In the genomic region with DNA sequence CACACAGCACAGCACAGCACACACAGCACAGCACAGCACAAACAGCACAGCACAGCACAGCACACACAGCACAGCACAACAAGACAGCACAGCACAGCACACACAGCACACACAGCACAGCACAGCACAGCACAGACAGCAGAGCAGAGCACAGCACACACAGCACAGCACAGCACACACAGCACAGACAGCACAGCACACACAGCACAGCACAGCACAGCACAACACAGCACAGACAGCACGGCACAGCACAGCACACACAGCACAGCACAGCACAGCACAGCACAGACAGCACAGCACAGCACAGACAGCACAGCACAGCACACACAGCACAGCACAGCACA, we compare ENCODE assay signal across 8 mouse cellular contexts. TPM values are rescaled to one million over a fixed set of nuclear protein-coding genes. Genes with fewer than 3 reads are reported as not detected.
A peak's percentile ranks its signal among the peaks of the same experiment; 100 is the strongest.
DNase-seq lines count a peak whose midpoint lies in the region; ATAC-seq and TF ChIP-seq lines count a peak whose summit lies in the region.
"Not testable (repeated sequence)": the region's sequence is repeated elsewhere in the genome, so short reads cannot be mapped to it uniquely, and the experiment has no call there.

No protein-coding gene starts in this region.

- not testable (repeated sequence) for H3K27ac ChIP-seq in embryonic facial prominence, embryonic 10.5 days (replicated peaks); forebrain, embryonic 14.5 days (ENCODE audit: low read depth, low read length); heart, embryonic 14.5 days (replicated peaks in 1 of 2; ENCODE audit: control insufficient read depth in 1 of 2, insufficient read depth in 1 of 2, low read depth in 2 of 2, low read length in 2 of 2); hindbrain, embryonic 14.5 days; limb, embryonic 15.5 days; midbrain, postnatal 0 days (ENCODE audit: low read depth, low read length); stomach, postnatal 0 days (replicated peaks)

- H3K4me3 ChIP-seq in embryonic facial prominence, embryonic 10.5 days; forebrain, embryonic 14.5 days (ENCODE audit: low read depth, low read length); heart, embryonic 14.5 days (ENCODE audit: control insufficient read depth in 1 of 2, insufficient read depth in 1 of 2, low read depth in 1 of 2, low read length in 2 of 2); hindbrain, embryonic 14.5 days (replicated peaks; ENCODE audit: low read length); limb, embryonic 15.5 days; midbrain, postnatal 0 days (ENCODE audit: low read depth, low read length); stomach, postnatal 0 days (ENCODE audit: low read depth, low read length): not testable (repeated sequence)
- H3K4me3 ChIP-seq in megakaryocyte, embryonic 14.5 days (replicated peaks) = peak overlapping the region; percentile 4

- not testable (repeated sequence) for H3K4me1 ChIP-seq in embryonic facial prominence, embryonic 10.5 days; forebrain, embryonic 14.5 days (ENCODE audit: control insufficient read depth, insufficient read depth, low read length); heart, embryonic 14.5 days (ENCODE audit: control insufficient read depth in 2 of 2, insufficient read depth in 2 of 2, low read length in 2 of 2); hindbrain, embryonic 14.5 days (replicated peaks; ENCODE audit: control insufficient read depth, insufficient read depth, low read length); limb, embryonic 15.5 days; megakaryocyte, embryonic 14.5 days; midbrain, postnatal 0 days (ENCODE audit: insufficient read depth, low read length); stomach, postnatal 0 days (replicated peaks; ENCODE audit: control insufficient read depth, insufficient read depth)

- 14% methylated on average over 1 of the region's 1 CpGs for WGBS in embryonic facial prominence, embryonic 10.5 days
- 42% methylated on average over 1 of the region's 1 CpGs for WGBS in forebrain, embryonic 14.5 days
- WGBS in heart, embryonic 14.5 days = 31% methylated on average over 1 of the region's 1 CpGs
- WGBS in hindbrain, embryonic 14.5 days = 42% methylated on average over 1 of the region's 1 CpGs
- 17% methylated on average over 1 of the region's 1 CpGs for WGBS in limb, embryonic 15.5 days
- WGBS in midbrain, postnatal 0 days = 23% methylated on average over 1 of the region's 1 CpGs
- 40% methylated on average over 1 of the region's 1 CpGs for WGBS in stomach, postnatal 0 days

- not testable (repeated sequence) for H3K27me3 ChIP-seq in embryonic facial prominence, embryonic 10.5 days (replicated peaks; ENCODE audit: low read depth, poor library complexity, severe bottlenecking); forebrain, embryonic 14.5 days (replicated peaks; ENCODE audit: control insufficient read depth, insufficient read depth, low read length); heart, embryonic 14.5 days (ENCODE audit: control insufficient read depth, insufficient read depth, low read length); hindbrain, embryonic 14.5 days (ENCODE audit: control insufficient read depth, insufficient read depth, low read length); limb, embryonic 15.5 days; megakaryocyte, embryonic 14.5 days (replicated peaks); midbrain, postnatal 0 days (ENCODE audit: insufficient read depth, low read length); stomach, postnatal 0 days (ENCODE audit: control insufficient read depth, insufficient read depth, low read length)

- not testable (repeated sequence) for H3K4me2 ChIP-seq in forebrain, embryonic 14.5 days (ENCODE audit: low read length); heart, embryonic 14.5 days (ENCODE audit: low read length); hindbrain, embryonic 14.5 days (replicated peaks); limb, embryonic 15.5 days; midbrain, postnatal 0 days (ENCODE audit: low read depth, low read length, poor library complexity, severe bottlenecking); stomach, postnatal 0 days (replicated peaks; ENCODE audit: low read depth)

- not testable (repeated sequence) for TF ChIP-seq EP300 in stomach, postnatal 0 days (optimal IDR thresholded peaks at IDR 0.05)

- 0 out of 2 replicates have a peak, but pooled peaks have one; percentile 29 for ATAC-seq in forebrain, embryonic 14.5 days
- peak; percentile 47; the same call in 1 of the 2 replicates for ATAC-seq in heart, embryonic 14.5 days (ENCODE audit: insufficient number of reproducible peaks, insufficient read depth, low FRiP score, low read depth)
- peak; percentile 64 for ATAC-seq in hindbrain, embryonic 14.5 days (ENCODE audit: low FRiP score)
- ATAC-seq in limb, embryonic 15.5 days (ENCODE audit: insufficient number of reproducible peaks, low FRiP score, low TSS enrichment, low read depth) = peak; percentile 64
- peak; percentile 72; the same call in 1 of the 2 replicates for ATAC-seq in midbrain, postnatal 0 days (ENCODE audit: low FRiP score)
- ATAC-seq in stomach, postnatal 0 days (ENCODE audit: low FRiP score, low TSS enrichment) = 0 out of 2 replicates have a peak, but pooled peaks have one; percentile 2

- H3K9me3 ChIP-seq in embryonic facial prominence, embryonic 10.5 days; forebrain, embryonic 14.5 days (replicated peaks; ENCODE audit: control insufficient read depth, low read length); heart, embryonic 14.5 days (ENCODE audit: control insufficient read depth, low read length); hindbrain, embryonic 14.5 days (ENCODE audit: control insufficient read depth, low read length); limb, embryonic 15.5 days; megakaryocyte, embryonic 14.5 days; midbrain, postnatal 0 days (ENCODE audit: low read length); stomach, postnatal 0 days (ENCODE audit: control insufficient read depth, low read length): not testable (repeated sequence)

- DNase-seq in embryonic facial prominence, embryonic 10.5 days (ENCODE audit: low spot score) = peak; percentile 8
- DNase-seq in forebrain, embryonic 14.5 days (ENCODE audit: low spot score); hindbrain, embryonic 14.5 days (ENCODE audit: low spot score); midbrain, postnatal 0 days (ENCODE audit: low spot score); stomach, postnatal 0 days (ENCODE audit: low spot score): not testable (repeated sequence)

- H3K9ac ChIP-seq in forebrain, embryonic 14.5 days (ENCODE audit: low read length); heart, embryonic 14.5 days (ENCODE audit: low read length); hindbrain, embryonic 14.5 days; limb, embryonic 15.5 days; midbrain, postnatal 0 days (replicated peaks; ENCODE audit: low read length, poor library complexity, severe bottlenecking); stomach, postnatal 0 days (ENCODE audit: low read length): not testable (repeated sequence)

- not testable (repeated sequence) for H3K36me3 ChIP-seq in embryonic facial prominence, embryonic 10.5 days (replicated peaks); forebrain, embryonic 14.5 days (ENCODE audit: control insufficient read depth, insufficient read depth, low read length); heart, embryonic 14.5 days (ENCODE audit: control insufficient read depth, insufficient read depth, low read length); hindbrain, embryonic 14.5 days (replicated peaks; ENCODE audit: control insufficient read depth, insufficient read depth); limb, embryonic 15.5 days; megakaryocyte, embryonic 14.5 days (replicated peaks; ENCODE audit: low read length); midbrain, postnatal 0 days (ENCODE audit: insufficient read depth, low read length); stomach, postnatal 0 days (ENCODE audit: control insufficient read depth, insufficient read depth, low read length)

- TF ChIP-seq CTCF in midbrain, postnatal 0 days (IDR thresholded peaks at IDR 0.05); stomach, postnatal 0 days (IDR thresholded peaks at IDR 0.05; ENCODE audit: low read depth): not testable (repeated sequence)

RNA-seq across cellular contexts. Expression of a gene that starts 35.6 kb away (rescaled TPM):
- 22.1 and 25.9 TPM in 2 replicates for polyA plus RNA-seq in embryonic facial prominence, embryonic 10.5 days (2016; fragmentation: Nextera tagmentation; extraction: Ambion mirVana)
- 15.2 and 18.0 TPM in 2 replicates for polyA plus RNA-seq in forebrain, embryonic 14.5 days (2014; fragmentation: Nextera tagmentation; extraction: Ambion mirVana)
- 13.3 and 16.2 TPM in 2 replicates for polyA plus RNA-seq in heart, embryonic 14.5 days (2014; fragmentation: Nextera tagmentation; extraction: Ambion mirVana)
- 15.6 and 17.0 TPM in 2 replicates for polyA plus RNA-seq in hindbrain, embryonic 14.5 days (2014; fragmentation: Nextera tagmentation; extraction: Ambion mirVana)
- 20.1 and 21.5 TPM in 2 replicates for polyA plus RNA-seq in limb, embryonic 15.5 days (2015; fragmentation: Nextera tagmentation; extraction: Ambion mirVana)
- 1.2 TPM in 1 of 2 replicates, not detected in the other for polyA plus RNA-seq in megakaryocyte, embryonic 14.5 days (2012; ENCODE audit: insufficient read depth, low replicate concordance)
- 4.1 and 7.4 TPM in 2 replicates for total RNA-seq in midbrain, postnatal 0 days (2014; rRNA removed)
- polyA plus RNA-seq in midbrain, postnatal 0 days (2015; fragmentation: Nextera tagmentation; extraction: Ambion mirVana) = 9.9 and 11.4 TPM in 2 replicates
- 10.6 and 10.7 TPM in 2 replicates for polyA plus RNA-seq in stomach, postnatal 0 days (2015; fragmentation: Nextera tagmentation; extraction: Ambion mirVana)

Comparison
In these comparisons a context has a peak if more than half of its experiments do, and no peak if none do; other contexts are left out.
1. ATAC-seq: peak in every context shown above with its lines; median percentile 72 in midbrain, postnatal 0 days; 64 in hindbrain, embryonic 14.5 days; 64 in limb, embryonic 15.5 days; 47 in heart, embryonic 14.5 days; 29 in forebrain, embryonic 14.5 days; 2 in stomach, postnatal 0 days.